Mouse (Mus musculus) kidney, postnatal 4 days (tissue): ENCODE results near the gene Gm3573.
A peak's percentile ranks its signal among the peaks of the same experiment; 100 is the strongest.
"Not testable (repeated sequence)": the region's sequence is repeated elsewhere in the genome, so short reads cannot be mapped to it uniquely, and the experiment has no call there.

Experiments used
- DNase-seq, 2 experiments: peaks; one replicate each; pipeline ENCODE4 v3.0.0; 2021; ENCODE audit warnings: mixed read lengths in 2 of 2

Gene Gm3573

DNA sequence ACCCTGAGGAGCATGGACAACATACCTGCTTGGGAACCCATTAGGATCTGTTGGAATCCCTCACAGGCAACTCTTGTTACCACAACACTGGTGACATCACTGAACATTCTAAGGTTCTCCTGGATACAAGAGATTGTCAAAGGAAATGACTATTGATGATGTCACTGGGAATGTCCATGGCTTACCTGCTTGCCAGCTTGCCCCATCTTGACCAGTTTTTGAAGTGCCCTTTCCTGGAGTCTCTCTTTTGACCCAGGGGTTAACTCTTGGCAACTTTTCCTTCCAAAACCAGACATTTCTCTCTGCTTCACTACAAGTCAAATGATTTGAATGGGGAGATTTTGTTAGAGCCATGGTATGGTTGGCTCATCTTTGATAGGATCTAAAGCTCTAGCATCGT lies at the start of gene Gm3573:
TSS of gene Gm3573 (minus strand) at position 101 of the 400 bp plus-strand sequence.
- not testable (repeated sequence) for DNase-seq

- DNase-seq, result peak; percentile 1 to 2
Measured at GRCm38 (mm10) chr14:42216766-42217537, 26.4 kb upstream of the Gm3573 start.

DNA sequence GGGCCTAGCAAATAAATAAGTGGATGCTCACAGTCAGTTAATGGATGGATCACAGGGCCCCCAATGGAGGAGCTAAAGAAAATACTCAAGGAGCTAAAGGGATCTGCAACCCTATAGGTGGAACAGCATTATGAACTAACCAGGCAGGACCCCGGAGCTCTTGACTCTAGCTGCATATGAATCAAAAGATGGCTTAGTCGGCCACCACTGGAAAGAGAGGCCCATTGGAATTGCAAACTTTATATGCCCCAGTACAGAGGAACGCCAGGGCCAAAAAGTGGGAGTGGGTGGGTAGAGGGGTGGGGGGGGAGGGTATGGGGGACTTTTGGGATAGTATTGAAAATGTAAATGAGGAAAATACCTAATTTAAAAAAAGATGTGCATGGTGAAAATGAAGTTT lies 6.7 kb downstream of the Gm3573 start:
- peak in 1 of 2 experiments; percentile 2 for DNase-seq

DNA sequence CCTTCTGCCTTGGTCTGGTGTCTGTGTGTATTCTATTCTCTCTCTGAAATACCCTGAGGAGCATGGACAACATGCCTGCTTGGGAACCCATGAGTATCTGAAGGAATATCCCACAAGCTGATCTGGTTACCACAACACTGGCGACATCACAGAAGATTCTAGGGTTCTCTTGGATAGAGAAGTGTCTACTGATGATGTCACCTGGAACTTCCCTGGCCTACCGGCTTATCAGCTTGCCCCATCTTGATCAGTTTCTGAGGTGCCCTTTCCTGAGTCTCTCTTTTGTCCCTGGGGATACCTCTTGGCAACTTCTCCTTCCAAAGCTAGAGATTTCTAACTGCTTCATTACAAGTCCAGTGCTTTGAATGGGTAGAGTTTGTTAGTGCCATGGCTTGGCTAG lies 28.1 kb downstream of the Gm3573 start, which contains the start of gene Gm17027:
TSS of gene Gm17027 (minus strand) at position 101 of the 400 bp plus-strand sequence.
- not testable (repeated sequence) for DNase-seq
